Comparison of ENCODE assay signal across 14 mouse cellular contexts in the genomic region with DNA sequence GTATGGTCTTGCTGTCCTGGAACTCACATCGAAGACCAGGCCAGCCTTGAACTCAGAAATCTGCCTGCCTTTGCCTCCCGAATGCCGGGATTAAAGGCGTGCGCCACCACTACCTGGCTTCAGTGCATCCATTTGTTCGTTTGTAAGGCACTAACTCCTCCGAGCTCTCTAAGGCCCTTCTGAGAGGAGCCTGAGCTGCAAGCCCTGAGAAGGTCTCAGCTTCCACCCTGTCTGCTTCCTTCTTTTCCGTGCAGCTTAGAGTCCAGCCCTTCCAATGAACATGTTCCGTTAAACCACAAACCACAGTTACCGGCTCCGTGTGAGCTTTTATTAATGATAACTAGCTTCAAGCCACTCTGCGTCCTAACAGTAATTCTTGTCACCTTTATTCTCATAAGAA. TPM values are rescaled to one million over a fixed set of nuclear protein-coding genes. Genes with fewer than 3 reads are reported as not detected.
A peak's percentile ranks its signal among the peaks of the same experiment; 100 is the strongest.
DNase-seq lines count a peak whose midpoint lies in the region; ATAC-seq lines count a peak whose summit lies in the region.
"Had no signal": no experiment of that assay in that cellular context is flagged by ENCODE, and none has a peak within 500 bp of the region (broad histone marks: within the 10 kb centered on the region; RNA-seq: fewer than 3 reads in every experiment).

No protein-coding gene starts in this region.

- no peak overlapping the region for H3K27ac ChIP-seq in embryonic facial prominence, embryonic 14.5 days (replicated peaks; ENCODE audit: low read depth, low read length)
- H3K27ac ChIP-seq in embryonic facial prominence, embryonic 10.5 days (replicated peaks): no peak overlapping the region
- 0 out of 2 replicates have a peak overlapping the region, but pooled peaks have one; percentile 21 for H3K27ac ChIP-seq in liver, embryonic 16.5 days (ENCODE audit: low read length)
- H3K27ac ChIP-seq: forebrain, embryonic 13.5 days; limb, embryonic 15.5 days; stomach, postnatal 0 days had no signal

- H3K9ac ChIP-seq in embryonic facial prominence, embryonic 14.5 days (ENCODE audit: low read depth, low read length): no peak overlapping the region
- no peak overlapping the region for H3K9ac ChIP-seq in liver, embryonic 16.5 days (ENCODE audit: low read depth, low read length)
- H3K9ac ChIP-seq: forebrain, embryonic 13.5 days; limb, embryonic 15.5 days had no signal

- ATAC-seq in embryonic facial prominence, embryonic 14.5 days (ENCODE audit: low read depth): no peak
- peak; percentile 47; the same call in 1 of the 2 replicates for ATAC-seq in erythroblast, adult 5-6 weeks (replicated peaks; ENCODE audit: low FRiP score, poor library complexity, severe bottlenecking)
- peak; percentile 73 for ATAC-seq in liver, embryonic 16.5 days (ENCODE audit: low read depth)

- no peak overlapping the region for H3K4me2 ChIP-seq in embryonic facial prominence, embryonic 14.5 days (ENCODE audit: low read depth, low read length)
- H3K4me2 ChIP-seq in liver, embryonic 16.5 days (ENCODE audit: low read depth, low read length): peak overlapping the region; percentile 28; the same call in 1 of the 2 replicates
- H3K4me2 ChIP-seq: forebrain, embryonic 13.5 days; limb, embryonic 15.5 days had no signal

- H3K4me3 ChIP-seq in embryonic facial prominence, embryonic 14.5 days (ENCODE audit: low read depth, low read length): no peak overlapping the region
- H3K4me3 ChIP-seq in embryonic facial prominence, embryonic 10.5 days: no peak overlapping the region
- H3K4me3 ChIP-seq in liver, embryonic 16.5 days (ENCODE audit: low read depth, low read length): no peak overlapping the region
- H3K4me3 ChIP-seq: forebrain, embryonic 13.5 days; limb, embryonic 15.5 days had no signal

- no peaks in the 10 kb centered on the region for H3K9me3 ChIP-seq in embryonic facial prominence, embryonic 14.5 days (ENCODE audit: control insufficient read depth, low read length)
- H3K9me3 ChIP-seq in embryonic facial prominence, embryonic 10.5 days: no peaks in the 10 kb centered on the region
- H3K9me3 ChIP-seq in liver, embryonic 16.5 days (replicated peaks; ENCODE audit: control insufficient read depth, low read length): no peaks in the 10 kb centered on the region
- H3K9me3 ChIP-seq: forebrain, embryonic 13.5 days; limb, embryonic 15.5 days had no signal

- no peaks in the 10 kb centered on the region for H3K27me3 ChIP-seq in embryonic facial prominence, embryonic 14.5 days (replicated peaks; ENCODE audit: control insufficient read depth, insufficient read depth, low read length)
- no peaks in the 10 kb centered on the region for H3K27me3 ChIP-seq in embryonic facial prominence, embryonic 10.5 days (replicated peaks; ENCODE audit: low read depth, poor library complexity, severe bottlenecking)
- H3K27me3 ChIP-seq in liver, embryonic 16.5 days (ENCODE audit: control insufficient read depth, insufficient read depth, low read depth, low read length): no peaks in the 10 kb centered on the region
- H3K27me3 ChIP-seq: forebrain, embryonic 13.5 days; limb, embryonic 15.5 days had no signal

- H3K4me1 ChIP-seq in embryonic facial prominence, embryonic 14.5 days (ENCODE audit: control insufficient read depth, insufficient read depth, low read length): no peaks in the 10 kb centered on the region
- H3K4me1 ChIP-seq in embryonic facial prominence, embryonic 10.5 days: peaks cover 6% of the 10 kb centered on the region; the same call in 1 of the 2 replicates
- no peaks in the 10 kb centered on the region; the same call in 1 of the 2 replicates for H3K4me1 ChIP-seq in liver, embryonic 16.5 days (ENCODE audit: control insufficient read depth, low read depth, low read length)
- H3K4me1 ChIP-seq: limb, embryonic 15.5 days had no signal

- WGBS in embryonic facial prominence, embryonic 14.5 days: 84% methylated on average over 12 of the region's 12 CpGs
- 90% methylated on average over 12 of the region's 12 CpGs for WGBS in embryonic facial prominence, embryonic 10.5 days
- WGBS in liver, embryonic 16.5 days (ENCODE audit: insufficient replicate concordance): 14% methylated on average over 12 of the region's 12 CpGs

- no peaks in the 10 kb centered on the region for H3K36me3 ChIP-seq in embryonic facial prominence, embryonic 14.5 days (ENCODE audit: control insufficient read depth, insufficient read depth, low read length)
- no peaks in the 10 kb centered on the region for H3K36me3 ChIP-seq in embryonic facial prominence, embryonic 10.5 days (replicated peaks)
- no peaks in the 10 kb centered on the region for H3K36me3 ChIP-seq in liver, embryonic 16.5 days (ENCODE audit: control insufficient read depth, insufficient read depth)
- H3K36me3 ChIP-seq: limb, embryonic 15.5 days had no signal

- peak; percentile 18 for DNase-seq in embryonic facial prominence, embryonic 14.5 days (ENCODE audit: low spot score)
- no peak for DNase-seq in embryonic facial prominence, embryonic 10.5 days (ENCODE audit: low spot score)
- peak; percentile 97 for DNase-seq in 416B (ENCODE audit: low read depth)
- no peak for DNase-seq in adrenal gland, postnatal 36 days
- DNase-seq in kidney, adult 11 months: no peak
- DNase-seq in cerebellum, postnatal 10 days: no peak
- DNase-seq: cerebellum, adult 11 months; gastrocnemius, postnatal 25 days; kidney, postnatal 36 days had no signal

RNA-seq across cellular contexts. Expression of gene Samsn1, which starts 19.8 kb away (rescaled TPM):
- polyA plus RNA-seq in embryonic facial prominence, embryonic 14.5 days (2014; fragmentation: Nextera tagmentation; extraction: Ambion mirVana): 3.0 and 4.5 TPM in 2 replicates
- polyA plus RNA-seq in embryonic facial prominence, embryonic 10.5 days (2016; fragmentation: Nextera tagmentation; extraction: Ambion mirVana): 1.0 and 1.1 TPM in 2 replicates
- 26.9 and 31.6 TPM in 2 replicates for total RNA-seq in erythroblast, adult 5-6 weeks (2015; ENCODE audit: low replicate concordance)
- 32.8 and 44.3 TPM in 2 replicates for total RNA-seq in erythroblast, adult 5-6 weeks (2017; ENCODE audit: low replicate concordance)
- polyA plus RNA-seq in liver, embryonic 16.5 days (2015; fragmentation: Nextera tagmentation; extraction: Ambion mirVana): 8.1 and 10.5 TPM in 2 replicates
- under 1 TPM; 0.53 to 0.99 TPM for total RNA-seq in adrenal gland, postnatal 36 days (2021)

Comparison
In these comparisons a context has a peak if more than half of its experiments do, and no peak if none do; other contexts are left out.
1. DNase-seq: peak in embryonic facial prominence, embryonic 14.5 days (single experiment) and 416B (single experiment); none in embryonic facial prominence, embryonic 10.5 days (single experiment), adrenal gland, postnatal 36 days (0 of 2), kidney, adult 11 months (single experiment) and cerebellum, postnatal 10 days (0 of 2).